In genomic region chr5:35954055-35954718, GRCm38 (mm10) we compare ENCODE assay signal across 12 mouse cellular contexts.
DNase-seq lines count a peak whose midpoint lies in the region; ATAC-seq and TF ChIP-seq lines count a peak whose summit lies in the region.
"Had no signal": no experiment of that assay in that cellular context is flagged by ENCODE, and none has a peak within 500 bp of the region (broad histone marks: within the 10 kb centered on the region; RNA-seq: fewer than 3 reads in every experiment).

No protein-coding gene starts in this region.

- H3K4me2 ChIP-seq in hindbrain, embryonic 13.5 days = no peak overlapping the region
- no peak overlapping the region for H3K4me2 ChIP-seq in hindbrain, embryonic 12.5 days (replicated peaks)
- no peak overlapping the region for H3K4me2 ChIP-seq in neural tube, embryonic 13.5 days
- no peak overlapping the region for H3K4me2 ChIP-seq in forebrain, postnatal 0 days (ENCODE audit: low read depth)
- H3K4me2 ChIP-seq in neural tube, embryonic 15.5 days = no peak overlapping the region
- no peak overlapping the region for H3K4me2 ChIP-seq in liver, embryonic 11.5 days

- no peak for DNase-seq in neural tube, embryonic 10.5 days (ENCODE audit: extremely low spot score, low spot score)
- DNase-seq in forebrain, postnatal 0 days = peak; percentile 67
- DNase-seq in layer of hippocampus, adult 18-20 months (ENCODE audit: low spot score in 2 of 2) = no peak
- no peak for DNase-seq in liver, embryonic 11.5 days (ENCODE audit: low spot score)
- DNase-seq: embryo, embryonic 11 days; gastrocnemius, postnatal 25 days; kidney, adult 11 months had no signal

- no peak for ATAC-seq in hindbrain, embryonic 13.5 days (ENCODE audit: low FRiP score)
- no peak for ATAC-seq in hindbrain, embryonic 12.5 days (ENCODE audit: low FRiP score)
- no peak; the same call in 1 of the 2 replicates for ATAC-seq in neural tube, embryonic 13.5 days (ENCODE audit: low read depth)
- ATAC-seq in forebrain, postnatal 0 days = peak; percentile 89
- ATAC-seq in neural tube, embryonic 15.5 days (ENCODE audit: low FRiP score) = peak; percentile 46; the same call in 1 of the 2 replicates
- no peak for ATAC-seq in liver, embryonic 11.5 days (replicated peaks; ENCODE audit: low FRiP score)

- no peak overlapping the region for H3K4me3 ChIP-seq in hindbrain, embryonic 13.5 days
- H3K4me3 ChIP-seq in hindbrain, embryonic 12.5 days = no peak overlapping the region
- H3K4me3 ChIP-seq in neural tube, embryonic 13.5 days = no peak overlapping the region
- no peak overlapping the region for H3K4me3 ChIP-seq in forebrain, postnatal 0 days (ENCODE audit: low read depth, low read length)
- no peak overlapping the region for H3K4me3 ChIP-seq in neural tube, embryonic 15.5 days (replicated peaks)
- H3K4me3 ChIP-seq in liver, embryonic 11.5 days (ENCODE audit: low read depth, low read length) = no peak overlapping the region
- H3K4me3 ChIP-seq: left cerebral cortex, adult 2 months had no signal

- TF ChIP-seq CTCF in forebrain, postnatal 0 days (IDR thresholded peaks at IDR 0.05; ENCODE audit: low read depth) = no peak

- H3K27me3 ChIP-seq in hindbrain, embryonic 13.5 days = no peaks in the 10 kb centered on the region
- H3K27me3 ChIP-seq in hindbrain, embryonic 12.5 days = no peaks in the 10 kb centered on the region
- H3K27me3 ChIP-seq in neural tube, embryonic 13.5 days = no peaks in the 10 kb centered on the region
- H3K27me3 ChIP-seq in forebrain, postnatal 0 days (ENCODE audit: insufficient read depth, low read length) = no peaks in the 10 kb centered on the region
- no peaks in the 10 kb centered on the region for H3K27me3 ChIP-seq in neural tube, embryonic 15.5 days (replicated peaks)
- H3K27me3 ChIP-seq in liver, embryonic 11.5 days (replicated peaks; ENCODE audit: control insufficient read depth, insufficient read depth, low read length) = no peaks in the 10 kb centered on the region

- WGBS in hindbrain, embryonic 13.5 days = 70% methylated on average over 12 of the region's 12 CpGs
- 74% methylated on average over 12 of the region's 12 CpGs for WGBS in hindbrain, embryonic 12.5 days
- 45% methylated on average over 12 of the region's 12 CpGs for WGBS in neural tube, embryonic 13.5 days
- WGBS in forebrain, postnatal 0 days = 32% methylated on average over 12 of the region's 12 CpGs
- WGBS in neural tube, embryonic 15.5 days = 40% methylated on average over 12 of the region's 12 CpGs
- 77% methylated on average over 12 of the region's 12 CpGs for WGBS in liver, embryonic 11.5 days

- H3K36me3 ChIP-seq in hindbrain, embryonic 13.5 days = peaks cover 80% of the 10 kb centered on the region
- peaks cover 91% of the 10 kb centered on the region for H3K36me3 ChIP-seq in hindbrain, embryonic 12.5 days
- peaks cover 86% of the 10 kb centered on the region for H3K36me3 ChIP-seq in neural tube, embryonic 13.5 days
- peaks cover 42% of the 10 kb centered on the region for H3K36me3 ChIP-seq in forebrain, postnatal 0 days (ENCODE audit: insufficient read depth)
- H3K36me3 ChIP-seq in neural tube, embryonic 15.5 days = peaks cover 50% of the 10 kb centered on the region
- peaks cover 8% of the 10 kb centered on the region; the same call in 1 of the 2 replicates for H3K36me3 ChIP-seq in liver, embryonic 11.5 days (ENCODE audit: control insufficient read depth, insufficient read depth, low read length)

- no peaks in the 10 kb centered on the region for H3K9me3 ChIP-seq in hindbrain, embryonic 13.5 days
- H3K9me3 ChIP-seq in hindbrain, embryonic 12.5 days (replicated peaks) = no peaks in the 10 kb centered on the region
- H3K9me3 ChIP-seq in neural tube, embryonic 13.5 days = no peaks in the 10 kb centered on the region
- no peaks in the 10 kb centered on the region for H3K9me3 ChIP-seq in forebrain, postnatal 0 days (ENCODE audit: low read length)
- H3K9me3 ChIP-seq in neural tube, embryonic 15.5 days (replicated peaks) = no peaks in the 10 kb centered on the region
- H3K9me3 ChIP-seq in liver, embryonic 11.5 days (ENCODE audit: control insufficient read depth, low read length) = no peaks in the 10 kb centered on the region

- peak overlapping the region; percentile 72 for H3K27ac ChIP-seq in hindbrain, embryonic 13.5 days
- no peak overlapping the region for H3K27ac ChIP-seq in hindbrain, embryonic 12.5 days
- peak overlapping the region; percentile 9; the same call in 1 of the 2 replicates for H3K27ac ChIP-seq in neural tube, embryonic 13.5 days (replicated peaks)
- peak overlapping the region; percentile 62 for H3K27ac ChIP-seq in forebrain, postnatal 0 days (ENCODE audit: low read depth, low read length)
- 0 out of 2 replicates have a peak overlapping the region, but pooled peaks have one; percentile 13 for H3K27ac ChIP-seq in neural tube, embryonic 15.5 days (replicated peaks)
- no peak overlapping the region for H3K27ac ChIP-seq in liver, embryonic 11.5 days (ENCODE audit: low read depth, low read length)
- H3K27ac ChIP-seq: left cerebral cortex, adult 2 months had no signal

- H3K4me1 ChIP-seq in hindbrain, embryonic 13.5 days (replicated peaks) = peaks cover 28% of the 10 kb centered on the region
- peaks cover 20% of the 10 kb centered on the region for H3K4me1 ChIP-seq in hindbrain, embryonic 12.5 days
- H3K4me1 ChIP-seq in neural tube, embryonic 13.5 days (replicated peaks) = peaks cover 28% of the 10 kb centered on the region
- H3K4me1 ChIP-seq in forebrain, postnatal 0 days (ENCODE audit: insufficient read depth) = peaks cover 5% of the 10 kb centered on the region; the same call in 1 of the 2 replicates
- H3K4me1 ChIP-seq in neural tube, embryonic 15.5 days = peaks cover 32% of the 10 kb centered on the region
- H3K4me1 ChIP-seq in liver, embryonic 11.5 days (replicated peaks; ENCODE audit: control insufficient read depth, insufficient read depth, low read length) = no peaks in the 10 kb centered on the region

- H3K9ac ChIP-seq in hindbrain, embryonic 13.5 days = no peak overlapping the region
- no peak overlapping the region for H3K9ac ChIP-seq in hindbrain, embryonic 12.5 days
- H3K9ac ChIP-seq in neural tube, embryonic 13.5 days = no peak overlapping the region
- no peak overlapping the region for H3K9ac ChIP-seq in forebrain, postnatal 0 days
- no peak overlapping the region for H3K9ac ChIP-seq in neural tube, embryonic 15.5 days (replicated peaks)
- H3K9ac ChIP-seq in liver, embryonic 11.5 days (ENCODE audit: low read depth, low read length) = no peak overlapping the region

Comparison
In these comparisons a context has a peak if more than half of its experiments do, and no peak if none do; other contexts are left out.
1. ATAC-seq: peak in forebrain, postnatal 0 days (single experiment) and neural tube, embryonic 15.5 days (single experiment); none in hindbrain, embryonic 13.5 days (single experiment), hindbrain, embryonic 12.5 days (single experiment), neural tube, embryonic 13.5 days (single experiment) and liver, embryonic 11.5 days (single experiment).
2. H3K27ac ChIP-seq: peak in hindbrain, embryonic 13.5 days (single experiment), neural tube, embryonic 13.5 days (single experiment), forebrain, postnatal 0 days (single experiment) and neural tube, embryonic 15.5 days (single experiment); none in hindbrain, embryonic 12.5 days (single experiment) and liver, embryonic 11.5 days (single experiment).